Mouse (Mus musculus) thymus, adult 2 months (tissue): Measurements from ENCODE around the gene Tmem163.

ENCODE experiments used
- CTCF ChIP-seq: fragments of 200-500 bp; IDR thresholded peaks from 2 replicates; pipeline ENCODE4 v1.5.1; 2012; ENCODE audit warnings: mild to moderate bottlenecking, control low read depth, low read length, moderate library complexity, borderline replicate concordance; ENCODE audit not compliant: control insufficient read depth, poor library complexity, insufficient read depth; ENCODE audit errors: extremely low read depth
- POLR2A ChIP-seq: fragments of 200-500 bp; IDR thresholded peaks from 2 replicates; pipeline ENCODE4 v1.6.1; 2012; ENCODE audit warnings: mild to moderate bottlenecking, low read length, control low read depth, moderate library complexity; ENCODE audit not compliant: control insufficient read depth, poor library complexity, insufficient read depth; ENCODE audit errors: extremely low read depth

GRCm38 (mm10) chr1:127556486-127556845 lies 122.9 kb downstream of the Tmem163 start:
- TF ChIP-seq POLR2A (no peak), CTCF (no peak)
